Mouse (Mus musculus) hindbrain, embryonic 16.5 days (tissue): Measurements from ENCODE around the gene Manea. TPM values are rescaled to one million over a fixed set of nuclear protein-coding genes. Genes with fewer than 3 reads are reported as not detected.
"Not testable (repeated sequence)": the region's sequence is repeated elsewhere in the genome, so short reads cannot be mapped to it uniquely, and the experiment has no call there.

Source experiments
- ATAC-seq: fragments of 200-750 bp; cut with Nextera tagmentation; 2 replicates; pipeline ENCODE4 v1.8.0; 2017; ENCODE audit warnings: moderate TSS enrichment, moderate library complexity
- H3K27ac ChIP-seq: fragments of 300-500 bp; sonication (generic); 2 replicates; pipeline ENCODE4 v1.5.1; 2014; ENCODE audit warnings: low read depth, mild to moderate bottlenecking, control low read depth, low read length, moderate library complexity
- H3K27me3 ChIP-seq: fragments of 300-500 bp; sonication (generic); replicated peaks from 2 replicates; pipeline ENCODE4 v1.6.1; 2014; ENCODE audit warnings: low read length; ENCODE audit not compliant: control insufficient read depth, insufficient read depth
- H3K36me3 ChIP-seq: fragments of 300-500 bp; sonication (generic); 2 replicates; pipeline ENCODE4 v1.6.1; 2014; ENCODE audit warnings: mild to moderate bottlenecking, low read length, moderate library complexity, mixed read lengths; ENCODE audit not compliant: control insufficient read depth, insufficient read depth
- H3K4me1 ChIP-seq: fragments of 300-500 bp; sonication (generic); 2 replicates; pipeline ENCODE4 v1.6.1; 2014; ENCODE audit warnings: low read depth, low read length; ENCODE audit not compliant: control insufficient read depth, insufficient read depth
- H3K4me2 ChIP-seq: fragments of 300-500 bp; sonication (generic); 2 replicates; pipeline ENCODE4 v1.6.1; 2014; ENCODE audit warnings: mild to moderate bottlenecking, low read length, control low read depth, moderate library complexity
- H3K4me3 ChIP-seq: fragments of 300-500 bp; sonication (generic); 2 replicates; pipeline ENCODE4 v1.5.1; 2014; ENCODE audit warnings: mild to moderate bottlenecking, low read length, control low read depth, moderate library complexity
- H3K9ac ChIP-seq: fragments of 300-500 bp; sonication (generic); 2 replicates; pipeline ENCODE4 v1.6.1; 2014; ENCODE audit warnings: low read depth, mild to moderate bottlenecking, control low read depth, low read length, moderate library complexity
- H3K9me3 ChIP-seq: fragments of 300-500 bp; sonication (generic); 2 replicates; pipeline ENCODE4 v1.6.1; 2014; ENCODE audit warnings: mild to moderate bottlenecking, low read length, moderate library complexity; ENCODE audit not compliant: control insufficient read depth
- WGBS: fragments of 180-500 bp; shearing (Covaris S2); extraction: QIAGEN DNeasy Blood & Tissue Kit; methylation state at CpG from one replicate; pipeline ENCODE4 v1.1.7; 2014; 5-methylcytosine and 5-hydroxymethylcytosine counted together
- polyA plus RNA-seq: library from polyadenylated mRNA; unstranded; fragments of >200 nt; fragmentation: Nextera tagmentation; extraction: Ambion mirVana; gene quantifications from 2 replicates; pipeline ENCODE4 v1.2.1, GENCODE M21; 2015

Manea gene
- polyA plus RNA-seq, 1 experiment from 2014 or later = 14.8 TPM

- H3K27ac ChIP-seq, H3K27me3 ChIP-seq, H3K4me3 ChIP-seq, H3K36me3 ChIP-seq, H3K9ac ChIP-seq, ATAC-seq, H3K4me1 ChIP-seq, H3K4me2 ChIP-seq, H3K9me3 ChIP-seq: not testable (repeated sequence)
- 94% methylated on average over 1 of the region's 1 CpGs for WGBS
These were observed 42.0 kb downstream of the Manea start for GRCm38 (mm10) chr4:26304731-26305130.

GRCm38 (mm10) chr4:26277112-26277716 lies 69.5 kb downstream of the Manea start:
- ATAC-seq = no peak
- H3K4me2 ChIP-seq = no peak overlapping the region
- H3K9ac ChIP-seq = no peak overlapping the region
- no peak overlapping the region for H3K27ac ChIP-seq
- no peaks in the 10 kb centered on the region for H3K36me3 ChIP-seq
- H3K4me1 ChIP-seq = no peaks in the 10 kb centered on the region; the same call in 1 of the 2 replicates
- no peaks in the 10 kb centered on the region for H3K27me3 ChIP-seq
- no peak overlapping the region for H3K4me3 ChIP-seq
- no peaks in the 10 kb centered on the region for H3K9me3 ChIP-seq
- WGBS = 63% methylated on average over 1 of the region's 1 CpGs

- Histone ChIP-seq H3K4me3 (no peak overlapping the region), H3K36me3 (no peaks in the 10 kb centered on the region), H3K9me3 (no peaks in the 10 kb centered on the region), H3K9ac (no peak overlapping the region), H3K27me3 (no peaks in the 10 kb centered on the region), H3K4me1 (no peaks in the 10 kb centered on the region; the same call in 1 of the 2 replicates), H3K4me2 (no peak overlapping the region), H3K27ac (no peak overlapping the region)
- ATAC-seq = peak; percentile 45; the same call in 1 of the 2 replicates
These were observed 70.4 kb downstream of the Manea start for GRCm38 (mm10) chr4:26276264-26276663.

- no peaks in the 10 kb centered on the region for H3K36me3 ChIP-seq
- no peaks in the 10 kb centered on the region; the same call in 1 of the 2 replicates for H3K4me1 ChIP-seq
- no peaks in the 10 kb centered on the region for H3K27me3 ChIP-seq
- no peak; the same call in 1 of the 2 replicates for ATAC-seq
- no peak overlapping the region for H3K4me2 ChIP-seq
- no peak overlapping the region for H3K4me3 ChIP-seq
- H3K9ac ChIP-seq = no peak overlapping the region
- no peaks in the 10 kb centered on the region for H3K9me3 ChIP-seq
- WGBS = 71% methylated on average over 2 of the region's 2 CpGs
- H3K27ac ChIP-seq = no peak overlapping the region
These were observed 70.9 kb downstream of the Manea start for GRCm38 (mm10) chr4:26275769-26276168.
